31 mouse cellular contexts compared by ENCODE assay signal in genomic region chr1:128327165-128327564, GRCm38 (mm10). TPM values are rescaled to one million over a fixed set of nuclear protein-coding genes. Genes with fewer than 3 reads are reported as not detected.
DNase-seq lines count a peak whose midpoint lies in the region; ATAC-seq lines count a peak whose summit lies in the region.
"Had no signal": no experiment of that assay in that cellular context is flagged by ENCODE, and none has a peak within 500 bp of the region (broad histone marks: within the 10 kb centered on the region; RNA-seq: fewer than 3 reads in every experiment).

No protein-coding gene starts in this region.

- no peak overlapping the region for H3K4me3 ChIP-seq in liver, embryonic 13.5 days (replicated peaks)
- H3K4me3 ChIP-seq: embryonic facial prominence, embryonic 12.5 days; forebrain, embryonic 10.5 days; forebrain, embryonic 15.5 days; hindbrain, embryonic 13.5 days; neural tube, embryonic 12.5 days had no signal

- H3K4me2 ChIP-seq in liver, embryonic 13.5 days: no peak overlapping the region
- H3K4me2 ChIP-seq: embryonic facial prominence, embryonic 12.5 days; forebrain, embryonic 15.5 days; heart, embryonic 11.5 days; hindbrain, embryonic 13.5 days; lung, embryonic 14.5 days; midbrain, embryonic 11.5 days; neural tube, embryonic 12.5 days had no signal

- no peaks in the 10 kb centered on the region for H3K27me3 ChIP-seq in liver, embryonic 13.5 days
- H3K27me3 ChIP-seq: embryonic facial prominence, embryonic 12.5 days; forebrain, embryonic 15.5 days; hindbrain, embryonic 13.5 days; neural tube, embryonic 12.5 days had no signal

- H3K4me1 ChIP-seq in liver, embryonic 13.5 days (replicated peaks): peaks cover 26% of the 10 kb centered on the region
- H3K4me1 ChIP-seq: embryonic facial prominence, embryonic 12.5 days; forebrain, embryonic 10.5 days; forebrain, embryonic 15.5 days; hindbrain, embryonic 13.5 days; neural tube, embryonic 12.5 days had no signal

- ATAC-seq in liver, embryonic 13.5 days (ENCODE audit: low read depth): peak; percentile 71
- ATAC-seq in megakaryocyte-erythroid progenitor cell, adult 5-6 weeks (replicated peaks; ENCODE audit: low FRiP score, low TSS enrichment, poor library complexity, severe bottlenecking): peak; percentile 51
- ATAC-seq: forebrain, embryonic 15.5 days; midbrain, embryonic 16.5 days had no signal

- WGBS in liver, embryonic 13.5 days (ENCODE audit: insufficient replicate concordance): 30% methylated on average over 1 of the region's 1 CpGs

- H3K36me3 ChIP-seq in liver, embryonic 13.5 days: peaks cover 61% of the 10 kb centered on the region

- peak; percentile 66 for DNase-seq in 416B (ENCODE audit: low read depth)
- peak; percentile 26 for DNase-seq in CD4-positive helper T cell, adult 2 months (ENCODE audit: low read depth, low spot score)
- no peak for DNase-seq in liver, embryonic 13.5 days
- DNase-seq in neural tube, embryonic 10.5 days (ENCODE audit: extremely low spot score, low spot score): no peak
- no peak for DNase-seq in thymus, postnatal 36 days
- DNase-seq: cerebellum, adult 11 months; cerebellum, adult 9-10 months; cerebellum, postnatal 36 days; gastrocnemius, postnatal 25 days; heart, adult 11 months; heart, postnatal 4 days; kidney, adult 2 months; kidney, postnatal 36 days; layer of hippocampus, postnatal 36 days; left cerebral cortex, postnatal 4 days; lung, embryonic 14.5 days; lung, postnatal 14 days; right cerebral cortex, postnatal 4 days; thymus, adult 2 months; thymus, postnatal 4 days had no signal

- no peak overlapping the region for H3K27ac ChIP-seq in liver, embryonic 13.5 days
- H3K27ac ChIP-seq: embryonic facial prominence, embryonic 12.5 days; forebrain, embryonic 10.5 days; forebrain, embryonic 15.5 days; hindbrain, embryonic 13.5 days; neural tube, embryonic 12.5 days had no signal

- no peaks in the 10 kb centered on the region for H3K9me3 ChIP-seq in liver, embryonic 13.5 days (replicated peaks)
- H3K9me3 ChIP-seq: embryonic facial prominence, embryonic 12.5 days; forebrain, embryonic 10.5 days; forebrain, embryonic 15.5 days; hindbrain, embryonic 13.5 days; neural tube, embryonic 12.5 days had no signal

- H3K9ac ChIP-seq in liver, embryonic 13.5 days: no peak overlapping the region
- H3K9ac ChIP-seq: embryonic facial prominence, embryonic 12.5 days; forebrain, embryonic 15.5 days; hindbrain, embryonic 13.5 days; lung, embryonic 14.5 days; neural tube, embryonic 12.5 days had no signal

RNA-seq across cellular contexts. Expression of gene Lct, which starts 1.0 kb away (rescaled TPM):
- polyA plus RNA-seq in liver, embryonic 13.5 days (2015; fragmentation: Nextera tagmentation; extraction: Ambion mirVana): 0.02 TPM in 2 replicates
- 0.07 and 0.59 TPM in 2 replicates for total RNA-seq in megakaryocyte-erythroid progenitor cell, adult 5-6 weeks (2014; fragmentation: Nextera tagmentation)
- total RNA-seq in megakaryocyte-erythroid progenitor cell, adult 5-6 weeks (2017): 0.30 TPM in 1 of 2 replicates, not detected in the other
- total RNA-seq: gastrocnemius, adult 18-20 months; gastrocnemius, postnatal 25 days had no signal
- polyA plus RNA-seq: heart, embryonic 11.5 days; heart, embryonic 16.5 days had no signal

RNA-seq across cellular contexts. Expression of gene Mcm6, which starts 32.3 kb away (rescaled TPM):
- polyA plus RNA-seq in liver, embryonic 13.5 days (2015; fragmentation: Nextera tagmentation; extraction: Ambion mirVana): 269 and 316 TPM in 2 replicates
- total RNA-seq in megakaryocyte-erythroid progenitor cell, adult 5-6 weeks (2014; fragmentation: Nextera tagmentation): 286 and 335 TPM in 2 replicates
- total RNA-seq in megakaryocyte-erythroid progenitor cell, adult 5-6 weeks (2017): 447 and 543 TPM in 2 replicates

Comparison
In these comparisons a context has a peak if more than half of its experiments do, and no peak if none do; other contexts are left out.
1. DNase-seq: peak in 416B (single experiment) and CD4-positive helper T cell, adult 2 months (single experiment); none in liver, embryonic 13.5 days (single experiment), neural tube, embryonic 10.5 days (single experiment) and thymus, postnatal 36 days (0 of 2).